Mouse (Mus musculus) bone marrow, adult 2 months (tissue): ENCODE data around the gene AI597479.
A peak's percentile ranks its signal among the peaks of the same experiment; 100 is the strongest.

Source experiments
- CTCF ChIP-seq: fragments of 200-500 bp; IDR thresholded peaks from 2 replicates; pipeline ENCODE4 v1.5.1; 2011; ENCODE audit warnings: low read length, control low read depth; ENCODE audit not compliant: control insufficient read depth, insufficient read depth
- POLR2A ChIP-seq: fragments of 200-500 bp; IDR thresholded peaks from 2 replicates; pipeline ENCODE4 v1.6.1; 2011; ENCODE audit warnings: low read depth, mild to moderate bottlenecking, control low read depth, low read length, borderline replicate concordance; ENCODE audit not compliant: control insufficient read depth

DNA sequence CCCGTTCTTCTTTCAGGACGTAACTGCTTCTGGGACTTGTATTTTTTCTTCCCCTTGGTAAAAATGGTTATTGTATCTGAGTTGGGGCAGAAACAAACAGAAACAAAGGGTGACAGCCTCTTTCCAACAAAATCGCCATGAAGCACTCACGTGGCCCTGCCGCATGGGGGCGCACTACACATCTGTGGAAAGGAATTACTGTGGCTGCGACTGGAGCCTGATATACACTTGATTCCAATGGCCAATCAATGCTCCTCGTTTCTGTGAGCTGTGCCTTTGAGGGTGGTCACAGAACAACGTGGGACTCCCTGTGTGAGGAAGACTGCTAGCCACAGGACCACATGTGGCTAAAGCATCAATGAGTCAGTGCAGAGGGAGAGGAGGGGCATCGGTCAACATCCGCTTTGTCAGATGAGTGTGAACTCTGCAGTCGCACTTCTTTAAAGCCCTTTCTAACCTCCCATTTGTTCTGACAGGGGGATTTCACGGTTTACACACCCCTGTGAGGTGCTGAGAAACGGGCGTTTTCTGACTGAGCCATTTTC is 39.8 kb downstream of the AI597479 start:
- TF ChIP-seq CTCF (peak; percentile 33; the same call in 1 of the 2 replicates), POLR2A (no peak)
